Mouse (Mus musculus) forebrain, embryonic 12.5 days (tissue): ENCODE data around the gene Pbrm1. TPM values are rescaled to one million over a fixed set of nuclear protein-coding genes. Genes with fewer than 3 reads are reported as not detected.

Source experiments
- ATAC-seq: fragments of 200-750 bp; cut with Nextera tagmentation; 2 replicates; pipeline ENCODE4 v1.8.0; 2017; ENCODE audit warnings: moderate TSS enrichment; ENCODE audit not compliant: low FRiP score
- H3K27ac ChIP-seq: fragments of 300-500 bp; sonication (generic); 2 replicates; pipeline ENCODE4 v1.5.1; 2016; ENCODE audit warnings: mild to moderate bottlenecking
- H3K27me3 ChIP-seq: fragments of 300-500 bp; sonication (generic); 2 replicates; pipeline ENCODE4 v1.6.1; 2016; ENCODE audit warnings: mild to moderate bottlenecking
- H3K36me3 ChIP-seq: fragments of 300-500 bp; sonication (generic); replicated peaks from 2 replicates; pipeline ENCODE4 v1.6.1; 2016; ENCODE audit warnings: mild to moderate bottlenecking
- H3K4me1 ChIP-seq: fragments of 300-500 bp; sonication (generic); 2 replicates; pipeline ENCODE4 v1.6.1; 2016
- H3K4me2 ChIP-seq: fragments of 300-500 bp; sonication (generic); 2 replicates; pipeline ENCODE4 v1.6.1; 2016; ENCODE audit warnings: mild to moderate bottlenecking, moderate library complexity
- H3K4me3 ChIP-seq: fragments of 300-500 bp; sonication (generic); replicated peaks from 2 replicates; pipeline ENCODE4 v1.5.1; 2016; ENCODE audit warnings: mild to moderate bottlenecking
- H3K9ac ChIP-seq: fragments of 300-500 bp; sonication (generic); 2 replicates; pipeline ENCODE4 v1.6.1; 2016; ENCODE audit warnings: mild to moderate bottlenecking
- H3K9me3 ChIP-seq: fragments of 300-500 bp; sonication (generic); 2 replicates; pipeline ENCODE4 v1.6.1; 2016
- WGBS: fragments of 180-500 bp; shearing (Covaris S2); methylation state at CpG from one replicate; pipeline ENCODE4 v1.1.7; 2016; 5-methylcytosine and 5-hydroxymethylcytosine counted together
- polyA plus RNA-seq: library from polyadenylated mRNA; unstranded; fragments of >200 nt; fragmentation: Nextera tagmentation; extraction: Ambion mirVana; gene quantifications from 2 replicates; pipeline ENCODE4 v1.2.1, GENCODE M21; 2016

The Pbrm1 gene
- polyA plus RNA-seq, 1 experiment from 2014 or later, result 189 TPM

DNA sequence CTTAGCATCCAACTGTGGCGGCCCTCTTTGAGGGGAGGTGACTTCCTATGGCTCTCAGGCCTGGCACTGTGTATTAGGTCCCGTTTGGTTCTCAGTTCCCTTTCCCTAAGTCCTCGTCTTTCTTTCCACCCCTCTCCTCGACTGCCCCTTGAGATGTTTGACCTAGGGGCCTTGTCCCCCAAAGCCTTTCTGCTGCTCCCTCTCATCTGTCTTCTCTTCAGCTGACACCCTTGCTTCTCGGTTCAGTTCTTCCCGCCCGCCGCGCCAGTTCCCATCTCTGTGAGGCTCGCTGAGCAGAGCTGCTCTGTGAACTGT, 118.3 kb downstream of the Pbrm1 start:
- Histone ChIP-seq H3K27ac (0 out of 2 replicates have a peak overlapping the region, but pooled peaks have one; percentile 13), H3K4me2 (no peak overlapping the region), H3K36me3 (peaks cover 83% of the 10 kb centered on the region), H3K27me3 (no peaks in the 10 kb centered on the region), H3K4me3 (no peak overlapping the region), H3K9ac (no peak overlapping the region), H3K9me3 (no peaks in the 10 kb centered on the region), H3K4me1 (peaks cover 13% of the 10 kb centered on the region)
- 85% methylated on average over 10 of the region's 10 CpGs for WGBS
- ATAC-seq, result no peak

DNA sequence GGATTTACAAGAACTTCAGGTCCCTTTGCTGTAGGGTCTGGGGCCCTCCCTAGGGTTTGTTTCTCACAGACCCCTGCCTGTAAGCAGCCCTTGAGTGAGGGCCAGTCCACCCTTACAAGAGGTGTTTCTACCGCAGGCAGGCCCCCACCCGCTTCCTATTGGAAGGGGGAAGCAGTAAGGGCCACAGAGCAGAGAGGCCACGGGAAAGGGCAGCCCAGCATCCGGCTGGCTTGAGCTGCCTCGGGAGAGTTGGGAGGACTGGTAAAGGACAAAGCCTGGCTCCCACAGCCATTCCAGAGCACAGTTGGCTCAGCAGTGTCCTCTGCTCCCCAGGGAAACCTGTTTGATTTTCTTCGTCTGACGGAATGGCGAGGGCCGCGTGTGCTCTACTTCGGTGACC, 118.9 kb downstream of the Pbrm1 start:
- H3K4me1 ChIP-seq, result peaks cover 8% of the 10 kb centered on the region
- WGBS, result 78% methylated on average over 11 of the region's 11 CpGs
- H3K27me3 ChIP-seq, result no peaks in the 10 kb centered on the region
- no peak overlapping the region for H3K4me2 ChIP-seq
- H3K27ac ChIP-seq, result 0 out of 2 replicates have a peak overlapping the region, but pooled peaks have one; percentile 13
- H3K4me3 ChIP-seq, result no peak overlapping the region
- peaks cover 88% of the 10 kb centered on the region for H3K36me3 ChIP-seq
- no peaks in the 10 kb centered on the region for H3K9me3 ChIP-seq
- H3K9ac ChIP-seq, result no peak overlapping the region
- ATAC-seq, result no peak

DNA sequence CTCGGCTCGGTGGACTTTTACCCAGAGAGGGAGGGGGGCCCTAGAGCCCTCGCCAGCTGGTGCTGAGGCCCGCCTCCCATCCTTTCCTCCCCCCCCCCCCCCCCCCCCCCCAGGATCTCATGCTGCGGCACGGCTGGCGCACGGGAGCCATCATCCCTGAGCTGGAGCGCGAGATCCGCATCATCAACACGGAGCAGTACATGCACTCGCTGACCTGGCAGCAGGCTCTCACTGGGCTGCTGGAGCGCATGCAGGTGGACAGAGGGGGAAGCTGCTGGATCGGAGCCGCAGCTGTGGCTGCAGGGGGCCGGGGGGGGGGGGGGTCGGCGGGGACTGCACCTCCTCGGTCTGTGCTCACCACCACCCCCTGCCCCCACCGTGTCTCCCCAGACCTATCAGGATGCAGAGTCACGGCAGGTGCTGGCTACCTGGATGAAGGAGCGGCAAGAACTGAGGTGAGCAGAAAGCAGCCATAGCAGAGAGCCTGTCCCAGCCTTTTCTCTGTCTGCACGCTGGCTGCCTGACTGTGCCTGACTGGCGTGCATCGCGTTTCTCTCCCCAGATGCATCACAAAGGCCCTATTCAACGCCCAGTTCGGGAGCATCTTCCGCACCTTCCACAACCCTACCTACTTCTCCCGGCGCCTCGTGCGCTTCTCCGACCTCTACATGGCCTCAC, 119.4 kb downstream of the Pbrm1 start:
- H3K36me3 ChIP-seq, result peaks cover 91% of the 10 kb centered on the region
- no peak for ATAC-seq
- no peaks in the 10 kb centered on the region for H3K9me3 ChIP-seq
- H3K4me3 ChIP-seq, result no peak overlapping the region
- 0 out of 2 replicates have a peak overlapping the region, but pooled peaks have one; percentile 25 for H3K27ac ChIP-seq
- H3K4me1 ChIP-seq, result peaks cover 2% of the 10 kb centered on the region
- H3K4me2 ChIP-seq, result no peak overlapping the region
- no peak overlapping the region for H3K9ac ChIP-seq
- no peaks in the 10 kb centered on the region for H3K27me3 ChIP-seq
- WGBS, result 87% methylated on average over 22 of the region's 35 CpGs

DNA sequence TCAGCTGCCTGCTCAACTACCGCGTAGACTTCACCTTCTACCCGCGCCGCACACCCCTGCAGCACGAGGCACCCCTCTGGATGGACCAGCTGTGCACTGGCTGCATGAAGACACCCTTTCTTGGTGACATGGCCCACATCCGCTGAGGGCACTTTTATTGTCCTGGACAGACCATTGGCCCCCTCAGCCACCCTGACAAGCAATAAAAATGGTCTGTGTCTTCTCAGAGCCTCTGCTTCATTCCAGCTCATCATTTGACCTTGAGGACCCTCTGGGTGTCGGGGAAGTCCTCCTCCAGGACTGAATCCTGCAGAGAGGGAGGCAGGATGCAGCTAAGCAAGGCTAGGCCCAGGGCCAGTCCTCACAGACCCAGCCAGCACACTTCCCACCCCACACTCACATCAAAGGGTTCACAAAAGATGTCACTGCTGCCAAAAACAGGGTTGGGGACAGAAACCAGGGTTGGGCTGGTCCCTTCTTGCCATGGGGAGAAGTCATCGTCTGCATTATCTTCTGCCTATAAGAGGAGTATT, 120.0 kb downstream of the Pbrm1 start:
- 92% methylated on average over 9 of the region's 9 CpGs for WGBS
- H3K36me3 ChIP-seq, result peaks cover 91% of the 10 kb centered on the region
- no peaks in the 10 kb centered on the region for H3K9me3 ChIP-seq
- no peak overlapping the region for H3K4me2 ChIP-seq
- no peaks in the 10 kb centered on the region for H3K4me1 ChIP-seq
- H3K9ac ChIP-seq, result no peak overlapping the region
- no peaks in the 10 kb centered on the region for H3K27me3 ChIP-seq
- H3K27ac ChIP-seq, result no peak overlapping the region
- no peak for ATAC-seq
- no peak overlapping the region for H3K4me3 ChIP-seq

DNA sequence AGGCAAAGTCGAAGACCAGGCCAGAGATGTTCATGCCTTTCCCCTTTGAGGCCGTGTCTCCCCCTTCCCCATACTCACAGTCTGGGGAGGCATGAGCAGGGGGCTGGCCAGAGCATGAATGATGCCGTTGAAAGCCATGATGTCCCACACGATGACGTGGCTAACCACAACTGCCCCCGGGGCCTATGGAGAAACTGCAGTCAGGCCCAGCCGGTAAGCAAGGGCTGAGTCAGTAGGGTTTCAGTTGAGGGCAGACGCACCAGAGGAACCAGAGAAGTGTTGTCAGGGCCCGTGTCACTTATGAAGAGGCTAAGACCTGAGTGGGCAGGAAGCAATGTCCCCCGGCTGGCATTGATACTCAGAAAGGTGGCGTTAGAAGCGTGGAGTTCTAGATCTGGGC, 120.7 kb downstream of the Pbrm1 start:
- WGBS, result 91% methylated on average over 12 of the region's 12 CpGs
- no peak for ATAC-seq

DNA sequence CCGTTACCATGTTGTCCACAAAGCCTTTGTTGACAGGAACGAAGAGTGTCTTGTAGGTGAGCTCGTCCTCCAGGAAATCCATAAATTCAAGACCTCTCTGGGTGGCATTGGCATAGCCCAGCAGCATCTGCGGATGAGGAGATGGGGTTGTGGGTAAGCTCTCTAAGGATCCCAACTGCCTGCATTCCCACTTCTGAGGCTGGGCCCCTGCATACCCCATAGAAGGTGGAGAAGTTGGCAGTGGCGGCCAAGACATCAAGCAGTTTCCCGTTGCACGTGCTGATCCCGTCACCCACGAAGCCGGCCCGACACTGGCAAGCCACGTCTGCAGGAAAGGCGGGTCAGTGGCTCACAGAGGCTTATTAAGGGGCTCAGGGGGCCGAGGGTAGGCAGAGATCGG, 121.2 kb downstream of the Pbrm1 start:
- Histone ChIP-seq H3K4me3 (no peak overlapping the region), H3K9ac (no peak overlapping the region), H3K4me1 (no peaks in the 10 kb centered on the region), H3K4me2 (no peak overlapping the region), H3K36me3 (peaks cover 79% of the 10 kb centered on the region), H3K27me3 (no peaks in the 10 kb centered on the region), H3K27ac (no peak overlapping the region), H3K9me3 (no peaks in the 10 kb centered on the region)
- no peak for ATAC-seq
- WGBS, result 93% methylated on average over 15 of the region's 15 CpGs

More for the DNA sequence above, 120.7 kb downstream of the Pbrm1 start:
- H3K27me3 ChIP-seq, result no peaks in the 10 kb centered on the region
- H3K9me3 ChIP-seq, result no peaks in the 10 kb centered on the region
- H3K36me3 ChIP-seq, result peaks cover 84% of the 10 kb centered on the region
- H3K27ac ChIP-seq, result no peak overlapping the region
- H3K9ac ChIP-seq, result no peak overlapping the region
- H3K4me2 ChIP-seq, result no peak overlapping the region
- H3K4me3 ChIP-seq, result no peak overlapping the region
- no peaks in the 10 kb centered on the region for H3K4me1 ChIP-seq

DNA sequence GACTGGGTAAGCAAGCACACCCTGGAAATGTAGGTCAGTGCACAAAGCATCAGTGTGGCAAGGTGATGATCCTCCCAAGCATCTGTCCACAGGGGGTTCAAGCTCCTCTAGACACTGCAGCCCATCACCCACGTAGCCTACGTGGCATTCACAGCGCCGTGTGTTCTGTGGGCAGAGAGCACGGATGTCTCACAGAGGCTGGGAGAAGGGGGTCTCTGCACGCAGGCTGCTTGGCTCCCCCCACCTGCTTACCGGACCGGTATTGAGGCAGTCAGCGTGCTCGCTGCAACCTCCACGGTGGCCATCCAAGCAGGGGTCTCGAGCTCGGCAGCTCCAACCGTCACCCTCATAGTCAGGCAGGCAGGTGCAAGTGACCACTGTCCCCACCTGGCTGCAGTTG, 122.1 kb downstream of the Pbrm1 start:
- 96% methylated on average over 14 of the region's 14 CpGs for WGBS
- Histone ChIP-seq H3K27ac (no peak overlapping the region), H3K4me3 (no peak overlapping the region), H3K4me1 (no peaks in the 10 kb centered on the region), H3K36me3 (peaks cover 70% of the 10 kb centered on the region), H3K27me3 (no peaks in the 10 kb centered on the region), H3K9me3 (no peaks in the 10 kb centered on the region), H3K9ac (no peak overlapping the region), H3K4me2 (no peak overlapping the region)
- ATAC-seq, result no peak

DNA sequence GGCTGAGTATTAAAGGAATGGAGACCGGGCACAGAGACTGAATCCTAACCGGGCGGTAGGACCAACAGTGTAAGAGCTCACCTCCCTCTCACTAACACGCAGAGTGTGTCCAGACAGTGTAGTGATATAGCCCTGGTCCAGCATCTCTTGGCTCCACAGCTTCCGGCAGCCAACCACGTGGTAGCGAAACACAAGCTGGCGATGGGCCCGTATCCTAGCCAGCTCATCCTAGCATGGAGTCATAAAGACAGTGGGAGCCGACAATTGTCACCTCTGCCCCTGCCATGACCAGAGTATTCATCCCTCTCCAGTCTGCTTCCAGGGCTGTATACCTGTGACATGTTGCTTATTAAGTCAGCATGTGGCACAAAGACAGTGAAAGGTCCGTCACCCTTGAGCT, 126.8 kb downstream of the Pbrm1 start:
- Histone ChIP-seq H3K36me3 (peaks cover 23% of the 10 kb centered on the region), H3K27ac (no peak overlapping the region), H3K9me3 (no peaks in the 10 kb centered on the region), H3K4me1 (no peaks in the 10 kb centered on the region), H3K9ac (no peak overlapping the region), H3K27me3 (no peaks in the 10 kb centered on the region), H3K4me3 (no peak overlapping the region), H3K4me2 (no peak overlapping the region)
- 93% methylated on average over 11 of the region's 11 CpGs for WGBS
- no peak for ATAC-seq

DNA sequence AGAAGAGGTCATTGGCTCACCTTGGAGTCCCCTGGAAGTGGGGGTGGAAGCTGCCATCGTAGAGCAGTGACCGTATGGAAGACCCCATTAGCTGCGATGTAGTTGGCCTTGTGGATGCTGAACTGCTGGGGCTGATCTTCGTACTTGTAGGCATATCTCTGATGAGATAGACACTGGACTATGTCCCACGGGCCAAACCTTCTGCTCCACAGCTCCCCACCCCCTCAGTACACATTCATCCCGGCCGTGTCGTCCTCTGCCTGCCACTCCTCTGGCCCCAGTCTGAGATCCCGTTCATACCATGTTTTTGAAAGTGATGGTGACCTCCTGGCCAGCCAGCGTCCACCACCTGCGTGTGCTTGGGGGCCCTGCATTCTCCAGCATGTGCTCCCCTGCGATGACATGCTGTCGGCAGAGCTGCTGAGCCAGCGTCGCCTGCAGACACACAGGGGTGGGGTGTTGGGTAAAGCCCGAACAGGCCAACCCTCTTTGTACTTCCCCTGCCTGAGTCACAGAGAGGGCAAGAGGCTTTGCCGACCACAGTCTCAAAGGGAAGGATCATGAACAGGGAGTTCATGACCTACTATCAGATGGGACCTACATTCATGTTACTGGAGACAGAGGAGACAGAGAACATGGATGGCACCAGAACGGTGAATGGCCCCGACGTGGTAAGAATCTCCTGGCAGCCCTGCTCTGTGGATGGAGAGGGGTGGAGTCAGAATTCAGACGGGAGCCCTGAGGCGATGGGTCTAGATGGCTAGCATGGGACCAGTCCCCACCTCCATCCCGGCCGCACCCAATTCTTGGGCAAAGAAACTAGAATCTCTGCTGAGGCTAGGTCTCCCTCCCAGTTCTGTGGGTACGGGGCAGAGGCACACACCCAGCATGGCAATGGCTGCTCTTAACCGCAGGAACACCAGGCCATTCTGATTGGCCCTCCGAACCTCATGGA, 141.5 kb downstream of the Pbrm1 start:
- no peak overlapping the region for H3K4me2 ChIP-seq
- no peaks in the 10 kb centered on the region for H3K36me3 ChIP-seq
- 0 out of 2 replicates have a peak, but pooled peaks cover under 1% of the 10 kb centered on the region for H3K4me1 ChIP-seq
- H3K9me3 ChIP-seq, result no peaks in the 10 kb centered on the region
- no peaks in the 10 kb centered on the region for H3K27me3 ChIP-seq
- ATAC-seq, result no peak
- no peak overlapping the region for H3K9ac ChIP-seq
- 85% methylated on average over 27 of the region's 27 CpGs for WGBS
- H3K27ac ChIP-seq, result no peak overlapping the region
- no peak overlapping the region for H3K4me3 ChIP-seq

DNA sequence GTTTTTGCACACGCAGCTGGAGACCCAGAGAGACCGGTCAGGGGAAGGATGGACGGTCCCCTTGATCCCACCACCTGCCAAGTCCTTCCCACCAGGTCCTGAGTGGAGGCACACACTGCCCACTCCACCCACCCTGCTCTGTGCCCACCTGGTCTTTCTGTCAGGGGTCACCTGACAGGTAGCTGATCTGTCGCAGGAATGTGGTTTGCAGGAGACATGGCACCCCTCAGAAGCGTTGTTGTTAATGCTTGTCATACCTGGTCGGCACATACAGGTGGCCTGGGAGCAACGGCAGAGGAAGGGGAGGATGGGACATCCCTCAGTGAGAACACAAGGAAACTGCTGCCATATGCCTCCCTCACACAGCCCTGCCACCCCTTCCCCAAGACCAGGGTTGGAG, 142.3 kb downstream of the Pbrm1 start:
- Histone ChIP-seq H3K4me3 (no peak overlapping the region), H3K36me3 (no peaks in the 10 kb centered on the region), H3K4me2 (no peak overlapping the region), H3K9me3 (no peaks in the 10 kb centered on the region), H3K4me1 (0 out of 2 replicates have a peak, but pooled peaks cover 2% of the 10 kb centered on the region), H3K27me3 (no peaks in the 10 kb centered on the region), H3K9ac (no peak overlapping the region), H3K27ac (no peak overlapping the region)
- WGBS, result 94% methylated on average over 7 of the region's 7 CpGs
- no peak for ATAC-seq

DNA sequence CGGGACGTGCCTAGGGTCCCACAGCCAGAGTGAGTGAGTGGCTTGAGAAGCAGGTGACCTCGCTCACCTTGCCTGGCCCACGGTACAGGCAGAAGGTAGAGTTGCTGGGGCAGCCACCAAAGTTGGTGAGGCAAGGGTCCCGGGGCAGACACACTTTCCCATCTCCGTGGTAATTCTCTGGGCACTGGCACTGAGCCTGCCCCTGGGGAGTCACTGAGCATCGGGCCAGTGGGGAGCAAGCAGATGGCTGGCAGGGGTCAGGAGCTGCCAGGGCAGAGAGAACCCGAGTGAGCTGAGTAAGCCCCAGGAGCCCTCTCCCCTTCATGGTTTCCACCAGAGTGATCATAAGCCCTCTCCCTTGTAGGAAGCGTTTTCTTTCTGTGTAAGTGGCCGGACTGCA, 142.7 kb downstream of the Pbrm1 start:
- H3K9ac ChIP-seq, result no peak overlapping the region
- ATAC-seq, result no peak
- no peaks in the 10 kb centered on the region for H3K27me3 ChIP-seq
- WGBS, result 70% methylated on average over 10 of the region's 10 CpGs
- no peak overlapping the region for H3K27ac ChIP-seq
- H3K36me3 ChIP-seq, result no peaks in the 10 kb centered on the region
- no peaks in the 10 kb centered on the region for H3K9me3 ChIP-seq
- H3K4me3 ChIP-seq, result no peak overlapping the region
- H3K4me2 ChIP-seq, result no peak overlapping the region
- 0 out of 2 replicates have a peak, but pooled peaks cover 2% of the 10 kb centered on the region for H3K4me1 ChIP-seq

DNA sequence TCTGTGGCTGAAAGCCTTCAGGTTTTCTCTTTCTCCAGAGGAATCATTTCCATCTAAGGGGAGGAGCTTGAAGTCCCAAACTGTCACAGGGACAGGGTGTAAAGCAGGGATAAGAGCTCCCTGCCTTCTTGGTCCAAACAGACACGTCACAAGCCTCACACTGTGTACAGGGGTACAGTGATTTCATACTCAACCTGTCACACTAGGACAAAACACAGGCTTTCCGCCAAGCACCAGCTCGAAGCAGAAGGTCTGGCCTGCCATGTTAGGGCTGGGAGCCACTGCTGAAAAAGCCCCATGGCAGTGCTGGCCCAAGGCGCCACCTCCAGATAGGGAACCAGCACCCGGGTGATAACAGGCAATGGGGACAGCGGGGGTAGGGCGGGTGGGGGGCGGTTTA, 145.1 kb downstream of the Pbrm1 start:
- Histone ChIP-seq H3K27ac (no peak overlapping the region), H3K4me2 (no peak overlapping the region), H3K4me3 (no peak overlapping the region), H3K27me3 (no peaks in the 10 kb centered on the region), H3K4me1 (0 out of 2 replicates have a peak, but pooled peaks cover 2% of the 10 kb centered on the region), H3K9ac (no peak overlapping the region), H3K9me3 (no peaks in the 10 kb centered on the region), H3K36me3 (no peaks in the 10 kb centered on the region)
- no peak for ATAC-seq
- 84% methylated on average over 8 of the region's 8 CpGs for WGBS
